Mouse (Mus musculus) ovary, postnatal 14 days (tissue): ENCODE results near the gene St13.

Source experiments
- DNase-seq: peaks from one replicate; pipeline ENCODE4 v3.0.0; 2022; ENCODE audit warnings: low spot score

St13 gene

GRCm38 (mm10) chr15:81399638-81400315 is at the start of gene St13, which contains the start of gene Xpnpep3:
TSS of gene St13 (minus strand) at chr15:81400077.
TSS of gene Xpnpep3 (plus strand) at chr15:81400138.
- peak; percentile 99 for DNase-seq

DNA sequence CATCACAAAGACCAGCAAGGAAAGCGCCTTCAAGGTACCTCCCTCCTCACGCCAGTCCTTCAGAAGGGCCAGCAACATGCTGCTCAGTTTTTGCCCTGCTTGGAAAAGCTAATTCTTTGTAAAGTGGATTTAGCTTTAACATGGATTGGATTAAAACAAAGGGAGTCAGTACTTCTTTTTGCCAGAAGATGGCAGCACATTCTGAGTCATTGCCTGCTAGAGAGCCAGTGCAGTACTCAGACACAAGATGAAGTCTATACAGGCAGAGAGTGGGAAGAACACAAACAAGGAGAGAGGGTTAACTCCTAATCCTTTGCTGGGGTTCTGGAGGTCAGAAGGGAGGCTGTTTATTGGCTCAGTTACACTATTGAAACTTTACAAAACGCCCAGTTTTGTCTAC is 48.6 kb upstream of the St13 start:
- DNase-seq, result peak; percentile 69

DNA sequence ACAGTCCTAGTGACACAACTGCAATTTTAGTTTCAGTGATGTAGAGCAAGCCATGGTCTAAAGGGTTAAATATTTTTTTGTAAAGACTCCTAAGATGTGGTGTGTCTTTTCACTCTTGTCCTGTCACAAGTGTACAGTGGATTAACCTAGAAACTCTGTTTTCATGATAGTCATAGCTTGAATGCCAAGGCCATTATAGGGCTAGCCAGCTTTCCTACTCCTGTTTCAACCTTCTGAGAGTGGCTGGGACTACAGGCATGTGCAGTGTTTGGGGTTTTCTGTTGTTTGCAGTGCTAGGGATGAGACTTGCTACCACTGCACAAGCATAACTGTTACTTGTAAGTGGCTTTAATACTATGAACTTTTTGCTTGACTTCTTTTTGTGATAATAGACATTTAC is 39.4 kb upstream of the St13 start:
- DNase-seq, result no peak

- DNase-seq, result no peak
Observed at GRCm38 (mm10) chr15:81438345-81438744, 38.5 kb upstream of the St13 start.

DNA sequence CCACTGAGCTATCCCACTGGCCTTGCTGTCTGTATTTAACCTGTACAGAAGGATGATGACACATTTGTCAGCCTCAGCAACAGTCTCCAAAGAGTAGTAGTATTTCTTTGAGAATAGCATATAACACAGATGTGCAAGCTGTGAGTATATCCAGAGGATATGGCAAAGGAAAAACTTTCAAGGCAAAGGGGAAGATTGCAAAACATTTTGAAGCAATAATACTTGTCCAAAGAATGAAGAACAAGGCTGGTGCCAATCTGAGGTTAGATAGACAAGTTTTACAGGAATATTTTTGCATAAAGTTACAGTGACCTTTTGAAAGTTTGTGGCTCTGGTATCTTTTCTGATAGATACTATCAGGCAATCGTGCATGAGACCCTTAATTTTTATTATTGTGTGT is 31.3 kb upstream of the St13 start:
- DNase-seq, result no peak

- DNase-seq, result no peak
Observed at GRCm38 (mm10) chr15:81427947-81428346, 28.1 kb upstream of the St13 start.

GRCm38 (mm10) chr15:81425311-81425710 is 25.4 kb upstream of the St13 start:
- DNase-seq, result no peak

- no peak for DNase-seq
Observed at GRCm38 (mm10) chr15:81422156-81422681, 22.3 kb upstream of the St13 start.

- DNase-seq, result no peak
Observed at GRCm38 (mm10) chr15:81421454-81421853, 21.6 kb upstream of the St13 start.

DNA sequence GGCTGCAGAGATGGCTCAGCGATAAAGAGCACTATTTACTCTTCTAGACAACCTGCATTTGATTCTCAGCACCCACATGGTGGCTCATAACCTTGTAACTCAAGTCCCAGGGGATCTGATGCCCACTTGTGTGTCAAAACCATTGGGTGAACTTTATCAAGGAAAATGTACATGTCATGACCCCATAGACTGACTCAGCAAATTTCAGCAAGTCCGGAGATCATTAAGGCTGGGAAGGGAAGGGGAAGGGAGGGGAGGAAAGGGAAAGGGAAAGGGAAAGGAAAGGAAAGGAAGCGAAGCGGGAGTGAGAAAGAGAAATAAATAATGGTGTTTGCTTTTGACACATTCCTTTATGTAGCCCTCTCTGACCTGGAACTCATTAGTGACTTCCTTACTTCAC is 18.2 kb upstream of the St13 start:
- DNase-seq, result no peak

- DNase-seq, result peak; percentile 29
Observed at GRCm38 (mm10) chr15:81416763-81417310, 17.0 kb upstream of the St13 start.

GRCm38 (mm10) chr15:81408199-81408598 is 8.3 kb upstream of the St13 start, which contains the start of gene Dnajb7:
TSS of gene Dnajb7 (minus strand) at chr15:81408299.
- no peak for DNase-seq

- DNase-seq, result no peak
Observed at GRCm38 (mm10) chr15:81405008-81405407, 5.1 kb upstream of the St13 start.

GRCm38 (mm10) chr15:81399297-81399637 is 610 bp downstream of the St13 start:
- DNase-seq, result no peak

- DNase-seq, result no peak
Observed at GRCm38 (mm10) chr15:81398189-81398588, 1.7 kb downstream of the St13 start.

DNA sequence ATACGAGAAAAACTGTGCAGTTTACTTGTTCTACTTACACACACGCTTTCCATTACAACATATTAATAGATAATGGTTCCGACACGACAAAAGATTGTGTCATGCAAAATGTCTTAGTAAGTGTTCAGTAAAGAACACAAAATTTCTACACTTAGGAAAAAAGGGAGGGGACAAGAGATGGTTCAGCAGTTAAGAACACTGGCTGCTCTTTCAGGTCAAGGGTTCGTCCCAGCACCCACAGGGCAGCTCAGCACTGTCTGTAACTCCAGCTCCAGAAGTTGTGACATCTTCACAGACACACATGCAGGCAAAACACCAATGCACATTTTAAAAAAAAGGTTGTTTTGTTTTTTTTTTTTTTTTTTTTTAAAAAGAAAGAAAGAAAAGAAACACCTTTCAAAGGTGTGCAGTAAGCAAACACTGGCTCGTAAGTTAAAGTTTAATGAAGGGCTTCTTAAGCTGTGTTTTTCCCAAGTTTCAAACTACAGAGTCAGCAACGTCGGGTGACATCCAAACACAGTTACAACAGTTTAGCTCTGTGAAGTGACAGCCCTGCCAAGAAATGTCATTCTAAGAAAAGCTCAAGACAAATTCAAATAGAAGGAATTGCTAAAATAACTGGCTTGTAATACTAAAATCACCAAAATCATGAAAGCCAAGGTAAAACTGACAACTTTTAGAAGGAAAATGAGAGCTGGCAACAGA is 5.5 kb downstream of the St13 start:
- DNase-seq, result no peak

- DNase-seq, result no peak
Observed at GRCm38 (mm10) chr15:81392997-81393396, 6.9 kb downstream of the St13 start.

DNA sequence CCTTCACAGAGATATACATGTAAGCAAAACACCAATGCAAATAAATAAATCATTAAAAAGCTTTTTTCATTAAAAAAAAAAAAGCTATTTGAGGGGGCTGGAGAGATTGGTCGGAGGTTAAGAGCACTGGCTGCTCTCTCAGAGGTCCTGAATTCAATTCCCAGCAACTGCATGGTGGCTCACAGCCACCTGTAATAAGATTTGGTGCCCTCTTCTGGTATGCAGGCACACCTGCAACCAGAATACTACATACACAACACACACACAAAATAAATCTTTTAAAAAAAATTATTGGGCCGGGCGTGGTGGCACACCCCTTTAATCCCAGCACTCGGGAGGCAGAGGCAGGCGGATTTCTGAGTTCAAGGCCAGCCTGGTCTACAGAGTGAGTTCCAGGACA is 13.6 kb downstream of the St13 start:
- DNase-seq, result no peak

DNA sequence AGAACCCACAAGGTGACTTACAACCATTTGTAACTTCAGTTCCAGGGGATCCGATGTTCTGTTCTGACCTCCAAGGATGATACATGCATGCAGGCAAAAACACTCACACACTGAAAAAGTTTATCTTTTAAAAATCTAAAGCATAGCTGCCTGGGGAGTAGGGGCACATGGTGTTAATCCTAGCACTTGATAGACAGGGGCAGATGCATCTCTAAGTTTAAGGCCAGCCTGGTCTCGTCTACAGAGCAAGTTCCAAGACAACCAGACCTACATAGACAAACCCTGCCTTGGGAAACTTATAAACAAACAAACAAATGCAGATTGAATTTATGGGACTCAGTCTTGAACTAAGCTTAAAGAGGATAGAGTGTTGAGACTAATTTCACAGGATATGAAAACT is 21.0 kb downstream of the St13 start:
- DNase-seq, result no peak

GRCm38 (mm10) chr15:81374621-81375020 is 25.3 kb downstream of the St13 start:
- no peak for DNase-seq

DNA sequence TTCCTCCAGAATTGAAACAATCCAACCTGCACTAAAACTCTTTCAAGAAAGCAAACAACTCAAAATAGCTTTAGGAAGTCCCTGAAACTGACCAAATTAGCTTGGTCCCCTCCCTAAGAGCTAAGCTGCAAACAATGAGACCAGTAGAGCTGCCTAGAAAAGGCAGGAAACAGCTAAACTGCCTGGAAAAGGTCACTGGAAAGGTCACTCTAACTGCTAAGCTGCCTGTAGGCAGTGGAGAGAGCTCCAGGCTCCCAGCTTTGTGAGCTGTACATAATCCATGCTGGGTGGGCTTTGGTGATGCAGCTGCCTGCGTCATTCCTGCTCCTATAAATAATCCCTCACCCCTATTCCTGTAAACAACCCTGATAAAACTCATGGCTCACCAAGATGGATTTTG is 29.5 kb downstream of the St13 start:
- DNase-seq, result no peak

DNA sequence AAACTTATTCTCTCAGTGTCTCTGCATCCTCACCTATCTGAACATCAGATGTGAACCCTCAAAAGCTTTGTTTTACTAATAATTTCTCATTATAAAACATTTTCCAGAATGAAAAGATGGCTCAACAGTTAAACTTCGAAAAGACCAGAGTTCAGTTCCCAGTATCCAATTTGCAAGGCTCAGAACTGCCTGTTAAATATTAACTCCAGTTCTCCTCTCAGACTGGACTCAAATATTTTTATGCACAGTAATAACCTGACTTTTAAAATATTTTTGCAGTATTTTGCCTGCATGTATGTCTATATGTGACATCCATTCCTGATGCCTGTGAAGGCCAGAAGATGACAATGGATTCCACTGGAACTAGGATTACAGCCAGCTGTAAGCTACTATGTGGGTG is 31.3 kb downstream of the St13 start:
- no peak for DNase-seq

DNA sequence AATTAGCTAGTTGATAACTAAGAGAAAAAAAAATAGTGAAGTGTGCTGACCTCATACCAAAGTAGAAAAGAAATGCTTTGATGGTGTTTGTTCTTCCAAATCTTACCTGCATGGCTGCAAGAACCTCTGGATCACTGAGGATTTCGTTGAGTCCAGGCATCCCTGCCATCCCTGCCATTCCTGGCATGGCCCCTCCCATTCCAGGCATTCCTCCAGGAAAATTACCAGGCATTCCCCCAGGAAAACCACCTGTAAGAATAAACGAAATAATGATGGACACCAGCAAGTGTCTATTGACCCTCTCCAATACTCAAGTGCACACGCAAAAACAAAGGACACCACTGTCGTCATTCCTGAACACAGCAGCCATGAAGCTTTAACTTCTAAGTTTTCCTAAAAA is 33.6 kb downstream of the St13 start:
- no peak for DNase-seq
